Mouse (Mus musculus): ENCODE data around the gene Cd79a. TPM values are rescaled to one million over a fixed set of nuclear protein-coding genes. Genes with fewer than 3 reads are reported as not detected.

Gene Cd79a
- polyA plus RNA-seq, 1 experiment from 2014 or later, result 0.15 TPM

DNA sequence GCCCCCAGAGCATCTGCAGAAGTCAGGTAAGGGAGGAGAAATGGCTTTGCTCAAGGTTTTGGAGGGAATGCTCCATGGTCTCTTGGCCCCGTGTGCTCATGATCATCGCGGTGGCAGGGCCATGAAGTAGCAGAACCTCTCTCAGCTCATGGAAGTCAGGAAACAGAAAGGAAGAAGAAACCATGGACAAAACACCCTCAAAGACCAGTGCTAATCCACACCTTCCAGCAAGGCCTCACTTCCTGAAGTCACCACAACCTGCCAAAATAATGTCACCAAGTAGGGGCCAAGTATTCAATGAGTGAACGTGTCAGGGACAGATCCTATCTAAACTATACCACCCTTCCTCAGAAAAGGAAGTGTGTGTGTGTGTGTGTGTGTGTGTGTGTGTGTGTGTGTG, 34.3 kb upstream of the Cd79a start:
- Histone ChIP-seq H3K27ac (ENCODE audit: poor library complexity, severe bottlenecking) (no peak overlapping the region), H3K36me3 (no peaks in the 10 kb centered on the region), H3K9me3 (replicated peaks) (no peaks in the 10 kb centered on the region), H3K27me3 (replicated peaks) (peaks cover 7% of the 10 kb centered on the region; the same call in 1 of the 2 replicates), H3K4me3 (no peak overlapping the region), H3K9ac (no peak overlapping the region), H3K4me1 (replicated peaks) (no peaks in the 10 kb centered on the region), H3K4me2 (no peak overlapping the region)
- 72% methylated on average over 4 of the region's 4 CpGs for WGBS
- no peak for ATAC-seq (ENCODE audit: insufficient number of reproducible peaks, low FRiP score)

DNA sequence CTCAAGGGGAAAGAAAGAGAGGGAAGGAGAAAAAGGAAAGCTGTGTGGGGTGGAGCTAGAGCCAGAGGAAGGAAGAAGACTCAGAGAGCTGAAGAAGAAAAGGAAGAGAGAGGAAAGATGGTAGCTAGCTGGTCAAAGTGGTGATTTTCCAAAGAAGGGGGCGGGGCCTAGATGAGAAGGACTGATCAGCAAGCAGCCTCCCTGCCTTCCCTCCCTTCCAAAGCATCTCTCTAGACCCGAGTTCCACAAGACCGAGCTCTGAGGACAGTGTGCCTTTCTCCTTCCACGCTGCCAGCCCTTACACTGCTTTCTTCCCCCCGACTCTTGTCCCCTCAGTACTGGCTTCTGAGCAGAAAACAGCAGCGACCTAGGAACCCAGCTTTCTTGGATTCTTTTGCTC, 33.0 kb upstream of the Cd79a start:
- Histone ChIP-seq H3K4me3 (no peak overlapping the region), H3K36me3 (no peaks in the 10 kb centered on the region), H3K4me2 (no peak overlapping the region), H3K27me3 (replicated peaks) (peaks cover 14% of the 10 kb centered on the region), H3K27ac (ENCODE audit: poor library complexity, severe bottlenecking) (no peak overlapping the region), H3K4me1 (replicated peaks) (no peaks in the 10 kb centered on the region), H3K9me3 (replicated peaks) (no peaks in the 10 kb centered on the region), H3K9ac (no peak overlapping the region)
- no peak for ATAC-seq (ENCODE audit: insufficient number of reproducible peaks, low FRiP score)
- WGBS, result 22% methylated on average over 6 of the region's 6 CpGs

DNA sequence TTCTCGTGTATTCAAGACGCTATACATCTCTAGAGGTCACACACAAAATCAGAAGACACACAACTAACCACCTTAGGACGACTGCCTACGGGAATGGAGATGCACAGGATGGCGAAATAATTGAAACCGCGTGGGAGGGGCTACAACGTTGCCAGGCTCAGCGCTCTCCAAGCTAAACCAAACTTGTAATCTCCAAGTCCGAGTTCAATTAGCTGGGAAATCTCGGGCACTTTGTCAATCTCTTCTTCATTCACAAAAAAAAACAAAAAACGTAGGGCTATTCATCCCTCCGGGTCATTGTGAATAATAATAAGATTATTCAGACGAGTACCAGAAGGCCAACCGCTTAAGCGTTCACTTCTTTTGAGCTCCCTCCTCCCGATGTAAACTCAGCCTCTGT, 28.1 kb upstream of the Cd79a start:
- Histone ChIP-seq H3K36me3 (no peaks in the 10 kb centered on the region), H3K27ac (ENCODE audit: poor library complexity, severe bottlenecking) (no peak overlapping the region), H3K9me3 (replicated peaks) (peaks cover 11% of the 10 kb centered on the region), H3K4me2 (no peak overlapping the region), H3K27me3 (replicated peaks) (peaks cover 54% of the 10 kb centered on the region), H3K9ac (no peak overlapping the region), H3K4me3 (no peak overlapping the region), H3K4me1 (replicated peaks) (peaks cover 4% of the 10 kb centered on the region)
- 64% methylated on average over 17 of the region's 17 CpGs for WGBS
- ATAC-seq (ENCODE audit: insufficient number of reproducible peaks, low FRiP score), result no peak

DNA sequence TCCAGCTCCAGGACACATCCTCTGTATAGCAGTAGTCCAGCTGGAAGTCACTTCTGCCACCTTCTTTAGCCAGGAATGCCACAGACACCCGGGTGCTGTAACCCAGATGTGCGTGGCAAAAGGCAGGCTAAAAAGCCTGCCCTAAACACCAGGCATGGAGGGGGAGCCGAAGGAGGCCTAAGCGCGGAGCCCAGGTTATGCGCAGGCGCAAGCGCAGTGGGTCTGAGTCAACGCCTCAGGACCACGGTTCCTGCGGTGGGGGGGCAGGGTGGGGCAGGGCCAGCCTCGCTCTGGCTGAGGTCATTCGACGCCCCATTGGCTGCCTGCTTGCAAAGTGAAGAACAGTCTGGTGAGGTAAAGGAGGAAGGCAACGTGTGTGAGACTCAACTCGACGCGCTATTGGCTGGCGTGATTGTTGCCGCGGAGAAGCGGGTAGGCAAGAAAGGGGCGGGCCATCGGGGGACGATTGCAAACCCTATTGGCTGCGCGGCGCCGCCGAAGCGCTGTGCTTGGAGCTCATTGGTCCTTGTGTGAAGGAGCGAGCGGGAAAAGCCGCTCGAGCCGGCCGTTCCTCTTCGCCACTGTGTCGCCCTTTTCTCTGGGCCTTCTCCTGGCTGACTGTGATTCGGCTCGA, 27.5 kb upstream of the Cd79a start, which contains the start of the genes Lypd4 and Dmrtc2:
TSS of gene Lypd4 (minus strand) at position 410 of the 634 bp plus-strand sequence.
TSS of gene Dmrtc2 (plus strand) at position 526 of the 634 bp plus-strand sequence.
- Histone ChIP-seq H3K4me3 (no peak within 1 kb of the TSS), H3K9me3 (replicated peaks) (peaks cover 11% of the 10 kb centered on the region), H3K36me3 (no peaks in the 10 kb centered on the region), H3K9ac (no peak within 1 kb of the TSS), H3K4me1 (replicated peaks) (peaks cover 4% of the 10 kb centered on the region), H3K4me2 (no peak within 1 kb of the TSS), H3K27ac (ENCODE audit: poor library complexity, severe bottlenecking) (no peak within 1 kb of the TSS), H3K27me3 (replicated peaks) (peaks cover 58% of the 10 kb centered on the region)
- ATAC-seq (ENCODE audit: insufficient number of reproducible peaks, low FRiP score), result no peak
- 42% methylated on average over 41 of the region's 41 CpGs for WGBS

DNA sequence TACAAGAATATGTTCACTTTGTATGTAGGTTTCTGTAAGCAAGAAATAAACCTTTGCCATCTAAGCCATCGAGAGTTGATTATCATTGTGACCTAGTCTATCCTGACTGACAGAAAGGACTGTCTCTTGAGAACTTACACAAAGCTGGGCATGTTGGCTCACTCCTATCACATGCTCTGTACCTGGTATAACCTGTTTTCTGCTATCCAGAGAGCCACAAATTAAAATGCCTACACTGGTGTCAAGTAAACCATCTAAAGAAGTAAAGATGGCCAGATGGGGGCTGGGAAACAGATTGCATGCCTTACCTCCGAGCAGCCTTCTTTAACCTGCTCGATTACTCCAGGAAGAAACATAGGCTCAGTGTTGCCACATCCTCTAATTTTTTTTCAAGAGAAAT, 19.6 kb upstream of the Cd79a start:
- no peak overlapping the region for H3K4me2 ChIP-seq
- ATAC-seq (ENCODE audit: insufficient number of reproducible peaks, low FRiP score), result no peak
- no peaks in the 10 kb centered on the region for H3K4me1 ChIP-seq (replicated peaks)
- H3K4me3 ChIP-seq, result no peak overlapping the region
- H3K27ac ChIP-seq (ENCODE audit: poor library complexity, severe bottlenecking), result no peak overlapping the region
- WGBS, result 72% methylated on average over 3 of the region's 3 CpGs
- H3K27me3 ChIP-seq (replicated peaks), result peaks cover 18% of the 10 kb centered on the region
- H3K36me3 ChIP-seq, result no peaks in the 10 kb centered on the region
- no peaks in the 10 kb centered on the region for H3K9me3 ChIP-seq (replicated peaks)
- no peak overlapping the region for H3K9ac ChIP-seq

DNA sequence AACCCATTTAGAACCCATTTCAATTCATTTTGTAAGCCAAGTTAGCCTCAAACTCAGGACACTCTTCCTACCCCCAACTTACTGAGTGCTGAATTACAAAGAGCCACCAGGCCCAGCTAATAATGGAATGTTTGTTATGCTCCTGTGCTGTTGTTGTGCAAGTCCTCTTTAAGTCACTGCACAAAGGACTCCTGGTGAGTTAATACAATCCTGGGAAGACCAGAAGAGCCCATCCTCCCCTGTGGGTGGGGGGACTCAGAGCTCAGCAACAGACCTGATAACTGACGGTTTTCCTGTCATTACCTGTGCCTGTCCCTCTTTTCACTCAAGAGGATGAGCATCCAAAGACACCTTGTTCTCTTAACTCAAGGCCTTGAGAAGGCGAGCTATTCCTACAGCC, 17.6 kb upstream of the Cd79a start:
- no peak overlapping the region for H3K27ac ChIP-seq (ENCODE audit: poor library complexity, severe bottlenecking)
- H3K27me3 ChIP-seq (replicated peaks), result no peaks in the 10 kb centered on the region; the same call in 1 of the 2 replicates
- WGBS, result 37% methylated on average over 2 of the region's 2 CpGs
- H3K9me3 ChIP-seq (replicated peaks), result no peaks in the 10 kb centered on the region
- H3K4me2 ChIP-seq, result no peak overlapping the region
- no peak overlapping the region for H3K9ac ChIP-seq
- H3K4me1 ChIP-seq (replicated peaks), result no peaks in the 10 kb centered on the region
- no peak overlapping the region for H3K4me3 ChIP-seq
- no peak for ATAC-seq (ENCODE audit: insufficient number of reproducible peaks, low FRiP score)
- H3K36me3 ChIP-seq, result no peaks in the 10 kb centered on the region

DNA sequence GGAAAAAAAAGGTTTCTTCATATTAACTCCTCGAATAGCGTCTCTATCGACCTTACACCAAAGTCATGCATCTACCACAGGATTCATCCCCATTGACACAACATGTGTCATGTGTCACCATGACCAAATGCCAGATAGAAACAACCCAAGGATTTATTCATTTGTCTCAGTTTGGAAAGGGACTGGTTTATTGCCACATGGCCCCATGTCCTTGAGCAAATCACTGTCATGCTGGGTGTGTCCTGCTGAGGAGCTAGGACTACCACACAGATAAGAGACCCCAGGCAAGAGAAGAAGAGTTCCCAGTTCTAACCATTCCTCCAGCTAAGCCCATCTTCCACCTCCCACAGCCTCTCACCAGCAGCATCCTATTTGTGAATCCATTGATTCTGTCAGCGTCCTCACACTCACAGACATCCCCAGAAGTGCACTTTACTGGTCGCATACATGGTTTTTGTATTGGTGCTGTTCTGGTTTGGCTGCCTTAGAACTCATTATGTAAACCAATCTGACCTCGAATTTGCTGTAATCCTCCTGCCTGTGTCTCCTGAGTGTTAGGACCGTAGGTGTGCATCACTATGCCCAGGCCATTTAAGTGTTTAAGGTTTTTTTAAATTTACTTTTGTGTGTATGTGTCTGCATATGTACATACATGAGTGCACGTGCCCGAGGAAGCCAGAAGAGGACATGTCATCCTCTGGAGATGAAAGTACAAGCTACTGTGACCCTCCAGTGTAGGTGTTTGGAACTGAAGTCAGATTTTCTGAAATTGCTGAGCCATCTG, 14.6 kb upstream of the Cd79a start:
- Histone ChIP-seq H3K4me2 (no peak overlapping the region), H3K9ac (no peak overlapping the region), H3K4me3 (no peak overlapping the region), H3K4me1 (replicated peaks) (peaks cover 25% of the 10 kb centered on the region), H3K36me3 (peaks cover 23% of the 10 kb centered on the region), H3K9me3 (replicated peaks) (no peaks in the 10 kb centered on the region), H3K27me3 (replicated peaks) (no peaks in the 10 kb centered on the region), H3K27ac (ENCODE audit: poor library complexity, severe bottlenecking) (no peak overlapping the region)
- 84% methylated on average over 9 of the region's 9 CpGs for WGBS
- ATAC-seq (ENCODE audit: insufficient number of reproducible peaks, low FRiP score), result no peak

DNA sequence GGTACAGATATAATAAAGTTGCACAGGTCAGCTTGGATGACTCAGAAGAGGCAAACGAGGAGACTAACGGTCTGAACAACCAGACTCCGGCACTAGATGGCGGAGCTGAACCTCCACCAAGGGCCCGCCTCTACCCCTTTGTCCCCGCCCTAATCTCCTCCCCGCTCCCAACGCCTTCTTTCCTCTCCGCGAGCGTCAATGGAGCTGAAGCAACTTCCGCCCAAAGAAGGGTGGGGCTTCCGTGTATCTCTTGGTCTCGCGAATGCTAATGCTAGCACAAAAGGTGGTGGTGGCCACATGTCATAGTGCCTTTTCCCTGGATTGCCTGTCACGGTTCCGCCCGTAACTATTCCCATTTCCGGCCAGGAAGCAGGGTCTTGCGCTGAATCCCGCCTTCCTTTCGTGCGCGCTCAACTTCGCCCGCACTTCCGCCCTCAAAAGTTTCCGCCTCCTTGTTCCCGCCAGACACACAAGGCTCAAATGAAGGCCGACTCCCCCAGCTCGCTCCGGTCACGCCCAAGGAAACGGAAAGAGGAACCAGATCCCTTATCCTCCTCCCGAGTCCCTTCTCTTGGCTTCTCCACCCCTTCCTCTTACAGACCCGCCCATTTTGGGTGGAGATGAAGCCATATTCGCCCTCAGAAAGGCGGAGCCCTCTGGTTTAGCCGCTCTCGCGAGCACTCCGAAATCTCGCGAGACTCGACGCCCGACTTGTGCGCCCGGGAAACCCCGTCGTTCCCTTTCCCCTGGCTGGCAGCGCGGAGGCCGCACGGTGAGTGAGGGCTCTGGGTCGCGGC, 13.1 kb upstream of the Cd79a start, which contains the start of gene Rps19:
TSS of gene Rps19 (plus strand) at position 476 of the 797 bp plus-strand sequence.
- Histone ChIP-seq H3K4me1 (replicated peaks) (peaks cover 27% of the 10 kb centered on the region), H3K36me3 (peaks cover 38% of the 10 kb centered on the region), H3K27me3 (replicated peaks) (no peaks in the 10 kb centered on the region), H3K9ac (peak within 1 kb of the TSS; percentile 99), H3K4me3 (peak within 1 kb of the TSS; percentile 93), H3K9me3 (replicated peaks) (no peaks in the 10 kb centered on the region), H3K27ac (ENCODE audit: poor library complexity, severe bottlenecking) (peak within 1 kb of the TSS; percentile 85), H3K4me2 (peak within 1 kb of the TSS; percentile 85)
- ATAC-seq (ENCODE audit: insufficient number of reproducible peaks, low FRiP score), result peak; percentile 94
- under 1% methylated on average over 57 of the region's 57 CpGs for WGBS

DNA sequence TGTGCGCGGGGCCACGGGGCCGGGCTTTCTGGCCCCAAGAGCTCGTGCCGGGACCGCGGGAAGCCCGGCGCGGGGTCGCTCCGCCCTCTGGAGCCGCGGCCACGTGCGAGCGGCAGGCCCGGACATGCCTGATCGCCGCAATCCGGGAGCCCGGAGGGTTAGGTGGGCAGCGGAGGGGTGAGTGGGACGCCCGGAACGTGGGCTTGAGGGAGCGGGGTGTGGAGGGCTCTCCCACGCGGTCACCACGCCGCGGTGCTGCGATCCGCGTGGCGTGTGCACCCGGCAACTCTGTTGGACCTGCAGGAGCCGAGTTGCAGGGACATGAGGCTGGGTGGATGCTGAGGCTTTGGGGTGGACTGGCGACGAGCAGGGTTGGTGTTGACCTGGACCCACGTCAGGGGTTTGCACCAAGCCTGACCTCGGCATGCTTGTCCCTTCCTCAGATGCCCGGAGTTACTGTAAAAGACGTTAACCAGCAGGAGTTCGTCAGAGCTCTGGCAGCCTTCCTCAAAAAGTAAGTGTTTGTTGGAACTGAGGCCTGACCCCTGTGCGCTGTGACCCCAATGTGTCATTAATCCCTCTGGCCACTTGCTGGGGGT, 12.4 kb upstream of the Cd79a start:
- ATAC-seq (ENCODE audit: insufficient number of reproducible peaks, low FRiP score), result 0 out of 2 replicates have a peak, but pooled peaks have one; percentile 1
- H3K4me1 ChIP-seq (replicated peaks), result peaks cover 27% of the 10 kb centered on the region
- H3K27me3 ChIP-seq (replicated peaks), result no peaks in the 10 kb centered on the region
- H3K36me3 ChIP-seq, result peaks cover 45% of the 10 kb centered on the region
- H3K4me3 ChIP-seq, result peak overlapping the region; percentile 93
- H3K4me2 ChIP-seq, result peak overlapping the region; percentile 85
- no peaks in the 10 kb centered on the region for H3K9me3 ChIP-seq (replicated peaks)
- peak overlapping the region; percentile 85 for H3K27ac ChIP-seq (ENCODE audit: poor library complexity, severe bottlenecking)
- WGBS, result under 1% methylated on average over 47 of the region's 47 CpGs
- peak overlapping the region; percentile 99 for H3K9ac ChIP-seq

DNA sequence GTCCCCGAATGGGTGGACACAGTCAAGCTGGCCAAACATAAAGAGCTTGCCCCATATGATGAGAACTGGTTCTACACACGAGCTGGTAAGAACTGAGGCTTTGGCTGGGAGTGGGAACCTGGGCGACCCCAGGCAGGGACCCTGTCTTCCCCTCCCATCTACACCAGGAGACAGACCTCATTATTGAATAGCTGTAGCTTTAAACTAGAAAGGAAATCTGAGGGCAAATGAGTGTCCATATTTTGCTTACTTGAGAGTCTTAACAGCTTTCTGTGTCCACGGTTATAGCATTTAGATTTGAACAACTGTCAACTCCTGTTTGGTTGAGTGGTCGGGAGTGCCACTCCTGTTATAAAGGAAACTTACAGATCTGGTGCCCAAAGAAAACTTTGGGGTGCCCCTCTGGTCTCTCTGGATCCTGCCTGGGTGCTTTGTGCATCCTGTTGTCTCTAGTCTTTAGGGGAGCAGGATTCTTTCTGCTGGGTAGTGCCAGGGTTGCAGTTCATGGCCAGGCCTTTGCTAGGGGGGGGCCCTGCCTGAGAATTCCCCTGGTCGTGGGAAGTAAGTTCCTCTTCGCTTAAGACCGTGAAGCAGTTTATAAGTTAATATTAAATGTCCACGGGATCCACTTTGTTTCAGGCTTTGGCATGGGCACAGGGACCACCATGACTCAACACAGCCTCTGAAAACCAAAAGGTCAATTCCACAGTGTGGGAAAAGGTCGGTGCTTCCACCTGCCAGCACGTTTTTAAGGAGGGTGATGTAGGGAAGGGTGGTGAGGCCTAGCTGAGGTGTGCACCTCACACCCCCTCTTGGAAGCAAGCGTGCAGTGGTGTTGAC, 11.5 kb upstream of the Cd79a start:
- H3K9me3 ChIP-seq (replicated peaks), result no peaks in the 10 kb centered on the region
- H3K4me2 ChIP-seq, result peak overlapping the region; percentile 85
- H3K27ac ChIP-seq (ENCODE audit: poor library complexity, severe bottlenecking), result no peak overlapping the region
- 42% methylated on average over 12 of the region's 12 CpGs for WGBS
- H3K4me3 ChIP-seq, result peak overlapping the region; percentile 93
- H3K9ac ChIP-seq, result peak overlapping the region; percentile 99
- H3K36me3 ChIP-seq, result peaks cover 52% of the 10 kb centered on the region
- peaks cover 27% of the 10 kb centered on the region for H3K4me1 ChIP-seq (replicated peaks)
- no peak for ATAC-seq (ENCODE audit: insufficient number of reproducible peaks, low FRiP score)
- no peaks in the 10 kb centered on the region for H3K27me3 ChIP-seq (replicated peaks)
